Mouse (Mus musculus) B cell, adult 2 months (primary cell): ENCODE measurements around the gene Hadhb.

Experiments
- DNase-seq, 2 experiments: peaks; one replicate each; pipeline ENCODE4 v3.0.0; 2022

Gene Hadhb

GRCm38 (mm10) chr5:30154474-30155394, at the start of gene Hadhb, which contains the start of gene Hadha:
Hadhb (plus strand) TSS chr5:30155248.
Hadha (minus strand) TSS chr5:30155162.
- DNase-seq: peak; percentile 98

- no peak for DNase-seq
Measured at GRCm38 (mm10) chr5:30105668-30106300, 49.3 kb upstream of the Hadhb start, which contains the start of gene 3110082J24Rik. 3110082J24Rik (minus strand) TSS chr5:30106086.

- no peak for DNase-seq
Measured at GRCm38 (mm10) chr5:30106756-30107155, 48.3 kb upstream of the Hadhb start.

GRCm38 (mm10) chr5:30107186-30107585, 47.9 kb upstream of the Hadhb start:
- DNase-seq: no peak

GRCm38 (mm10) chr5:30107611-30108041, 47.4 kb upstream of the Hadhb start:
- no peak for DNase-seq

GRCm38 (mm10) chr5:30108233-30108632, 46.8 kb upstream of the Hadhb start:
- DNase-seq: no peak

- no peak for DNase-seq
Measured at GRCm38 (mm10) chr5:30109899-30110298, 45.1 kb upstream of the Hadhb start.

GRCm38 (mm10) chr5:30110371-30111060, 44.5 kb upstream of the Hadhb start:
- DNase-seq: no peak

- no peak for DNase-seq
Measured at GRCm38 (mm10) chr5:30111126-30111525, 43.9 kb upstream of the Hadhb start.

GRCm38 (mm10) chr5:30111771-30112170, 43.3 kb upstream of the Hadhb start:
- no peak for DNase-seq

GRCm38 (mm10) chr5:30112533-30113068, 42.4 kb upstream of the Hadhb start:
- DNase-seq: no peak

GRCm38 (mm10) chr5:30113881-30114760, 40.9 kb upstream of the Hadhb start:
- peak; percentile 61 to 64 for DNase-seq

- no peak for DNase-seq
Measured at GRCm38 (mm10) chr5:30114761-30115140, 40.3 kb upstream of the Hadhb start.

- no peak for DNase-seq
Measured at GRCm38 (mm10) chr5:30115718-30116117, 39.3 kb upstream of the Hadhb start.

- no peak for DNase-seq
Measured at GRCm38 (mm10) chr5:30118018-30118417, 37.0 kb upstream of the Hadhb start.

- no peak for DNase-seq
Measured at GRCm38 (mm10) chr5:30119163-30119562, 35.9 kb upstream of the Hadhb start.

- DNase-seq: no peak
Measured at GRCm38 (mm10) chr5:30120106-30120505, 34.9 kb upstream of the Hadhb start.

- DNase-seq: no peak
Measured at GRCm38 (mm10) chr5:30122481-30122880, 32.6 kb upstream of the Hadhb start.

- peak; percentile 35 to 42 for DNase-seq
Measured at GRCm38 (mm10) chr5:30125587-30125986, 29.5 kb upstream of the Hadhb start.

GRCm38 (mm10) chr5:30126756-30127155, 28.3 kb upstream of the Hadhb start:
- DNase-seq: no peak

GRCm38 (mm10) chr5:30127921-30128597, 27.0 kb upstream of the Hadhb start:
- DNase-seq: no peak
